Mouse (Mus musculus) liver, postnatal 0 days (tissue): Measurements from ENCODE around the gene Lrch1.

ENCODE experiments used
- CTCF ChIP-seq: sonication (generic); IDR thresholded peaks from 2 replicates; pipeline ENCODE4 v1.5.1; 2016; ENCODE audit warnings: antibody characterized with exemption, low read depth
- EP300 ChIP-seq: IDR thresholded peaks from 2 replicates; pipeline ENCODE4 v1.6.1; 2016; ENCODE audit warnings: antibody characterized with exemption, low read depth, mild to moderate bottlenecking

DNA sequence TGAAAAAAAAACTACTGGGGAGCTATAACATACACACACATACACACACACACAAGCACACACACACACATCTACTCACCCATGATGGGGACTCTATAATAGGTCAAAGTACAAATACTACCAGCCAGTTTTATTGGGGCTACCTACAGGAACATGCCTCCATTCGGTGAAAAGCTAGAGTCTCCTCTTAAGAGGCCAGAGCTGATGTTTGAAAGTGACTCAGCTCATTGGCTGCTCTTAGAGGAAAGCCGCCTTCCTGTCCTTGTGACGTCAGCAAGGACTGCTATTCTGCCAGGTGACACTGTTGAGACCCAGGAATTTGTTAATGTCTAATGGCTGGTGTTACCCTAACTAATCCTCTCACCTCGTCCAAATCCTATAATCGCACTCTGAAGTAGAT, 25.0 kb upstream of the Lrch1 start:
- no peak for TF ChIP-seq CTCF
- no peak for TF ChIP-seq EP300
